Mouse (Mus musculus): ENCODE measurements around the gene Bcl3. TPM values are rescaled to one million over a fixed set of nuclear protein-coding genes. Genes with fewer than 3 reads are reported as not detected.

The Bcl3 gene
- 15.5 and 15.6 TPM in 2 replicates for polyA plus RNA-seq (2015; fragmentation: Nextera tagmentation; extraction: Ambion mirVana)

- Histone ChIP-seq H3K9ac (ENCODE audit: low read depth, low read length) (peak within 1 kb of the TSS; percentile 88), H3K36me3 (ENCODE audit: control insufficient read depth, insufficient read depth, low read length) (0 out of 2 replicates have a peak, but pooled peaks cover 2% of the 10 kb centered on the region), H3K4me3 (ENCODE audit: low read length) (peak within 1 kb of the TSS; percentile 68), H3K4me2 (ENCODE audit: low read depth, low read length) (peak within 1 kb of the TSS; percentile 85), H3K27me3 (replicated peaks; ENCODE audit: control insufficient read depth, insufficient read depth, low read length) (0 out of 2 replicates have a peak, but pooled peaks cover 3% of the 10 kb centered on the region), H3K27ac (ENCODE audit: low read length) (peak within 1 kb of the TSS; percentile 95), H3K4me1 (ENCODE audit: control insufficient read depth, insufficient read depth, low read length) (peaks cover 51% of the 10 kb centered on the region), H3K9me3 (ENCODE audit: control insufficient read depth, low read length) (no peaks in the 10 kb centered on the region)
- under 1% methylated on average over 37 of the region's 42 CpGs for WGBS
- ATAC-seq: peak; percentile 45
Observed at GRCm38 (mm10) chr7:19822604-19823058, at the start of gene Bcl3. Bcl3 (minus strand) TSS chr7:19822770.

GRCm38 (mm10) chr7:19871943-19872601 is 49.5 kb upstream of the Bcl3 start:
- H3K4me2 ChIP-seq (ENCODE audit: low read depth, low read length): no peak overlapping the region
- H3K9ac ChIP-seq (ENCODE audit: low read depth, low read length): no peak overlapping the region
- no peaks in the 10 kb centered on the region for H3K27me3 ChIP-seq (replicated peaks; ENCODE audit: control insufficient read depth, insufficient read depth, low read length)
- no peak overlapping the region for H3K27ac ChIP-seq (ENCODE audit: low read length)
- peaks cover under 1% of the 10 kb centered on the region for H3K4me1 ChIP-seq (ENCODE audit: control insufficient read depth, insufficient read depth, low read length)
- H3K9me3 ChIP-seq (ENCODE audit: control insufficient read depth, low read length): no peaks in the 10 kb centered on the region
- no peak overlapping the region for H3K4me3 ChIP-seq (ENCODE audit: low read length)
- H3K36me3 ChIP-seq (ENCODE audit: control insufficient read depth, insufficient read depth, low read length): no peaks in the 10 kb centered on the region
- WGBS: 35% methylated on average over 5 of the region's 5 CpGs
- no peak for ATAC-seq

GRCm38 (mm10) chr7:19871137-19871621 is 48.6 kb upstream of the Bcl3 start:
- Histone ChIP-seq H3K9me3 (ENCODE audit: control insufficient read depth, low read length) (no peaks in the 10 kb centered on the region), H3K27me3 (replicated peaks; ENCODE audit: control insufficient read depth, insufficient read depth, low read length) (no peaks in the 10 kb centered on the region), H3K36me3 (ENCODE audit: control insufficient read depth, insufficient read depth, low read length) (no peaks in the 10 kb centered on the region), H3K4me2 (ENCODE audit: low read depth, low read length) (no peak overlapping the region), H3K4me3 (ENCODE audit: low read length) (no peak overlapping the region), H3K27ac (ENCODE audit: low read length) (no peak overlapping the region), H3K4me1 (ENCODE audit: control insufficient read depth, insufficient read depth, low read length) (peaks cover 3% of the 10 kb centered on the region; the same call in 1 of the 2 replicates), H3K9ac (ENCODE audit: low read depth, low read length) (no peak overlapping the region)
- 59% methylated on average over 10 of the region's 10 CpGs for WGBS
- ATAC-seq: no peak

- H3K27me3 ChIP-seq (replicated peaks; ENCODE audit: control insufficient read depth, insufficient read depth, low read length): no peaks in the 10 kb centered on the region
- H3K36me3 ChIP-seq (ENCODE audit: control insufficient read depth, insufficient read depth, low read length): no peaks in the 10 kb centered on the region
- H3K4me3 ChIP-seq (ENCODE audit: low read length): no peak overlapping the region
- H3K27ac ChIP-seq (ENCODE audit: low read length): peak overlapping the region; percentile 23; the same call in 1 of the 2 replicates
- no peak overlapping the region for H3K4me2 ChIP-seq (ENCODE audit: low read depth, low read length)
- H3K4me1 ChIP-seq (ENCODE audit: control insufficient read depth, insufficient read depth, low read length): 0 out of 2 replicates have a peak, but pooled peaks cover 6% of the 10 kb centered on the region
- WGBS: 65% methylated on average over 16 of the region's 16 CpGs
- peak; percentile 62 for ATAC-seq
- no peaks in the 10 kb centered on the region for H3K9me3 ChIP-seq (ENCODE audit: control insufficient read depth, low read length)
- no peak overlapping the region for H3K9ac ChIP-seq (ENCODE audit: low read depth, low read length)
Observed at GRCm38 (mm10) chr7:19867751-19868399, 45.3 kb upstream of the Bcl3 start.

GRCm38 (mm10) chr7:19866490-19866889 is 43.9 kb upstream of the Bcl3 start:
- no peaks in the 10 kb centered on the region for H3K27me3 ChIP-seq (replicated peaks; ENCODE audit: control insufficient read depth, insufficient read depth, low read length)
- 64% methylated on average over 6 of the region's 6 CpGs for WGBS
- no peak overlapping the region for H3K4me2 ChIP-seq (ENCODE audit: low read depth, low read length)
- H3K4me1 ChIP-seq (ENCODE audit: control insufficient read depth, insufficient read depth, low read length): 0 out of 2 replicates have a peak, but pooled peaks cover 6% of the 10 kb centered on the region
- H3K4me3 ChIP-seq (ENCODE audit: low read length): no peak overlapping the region
- ATAC-seq: peak; percentile 45; the same call in 1 of the 2 replicates
- H3K9me3 ChIP-seq (ENCODE audit: control insufficient read depth, low read length): no peaks in the 10 kb centered on the region
- no peak overlapping the region for H3K9ac ChIP-seq (ENCODE audit: low read depth, low read length)
- H3K36me3 ChIP-seq (ENCODE audit: control insufficient read depth, insufficient read depth, low read length): no peaks in the 10 kb centered on the region
- H3K27ac ChIP-seq (ENCODE audit: low read length): 0 out of 2 replicates have a peak overlapping the region, but pooled peaks have one; percentile 28

GRCm38 (mm10) chr7:19865246-19866036 is 42.9 kb upstream of the Bcl3 start:
- no peaks in the 10 kb centered on the region for H3K27me3 ChIP-seq (replicated peaks; ENCODE audit: control insufficient read depth, insufficient read depth, low read length)
- no peaks in the 10 kb centered on the region for H3K36me3 ChIP-seq (ENCODE audit: control insufficient read depth, insufficient read depth, low read length)
- H3K4me2 ChIP-seq (ENCODE audit: low read depth, low read length): no peak overlapping the region
- no peak overlapping the region for H3K9ac ChIP-seq (ENCODE audit: low read depth, low read length)
- 65% methylated on average over 8 of the region's 8 CpGs for WGBS
- H3K27ac ChIP-seq (ENCODE audit: low read length): peak overlapping the region; percentile 40; the same call in 1 of the 2 replicates
- H3K4me3 ChIP-seq (ENCODE audit: low read length): no peak overlapping the region
- H3K9me3 ChIP-seq (ENCODE audit: control insufficient read depth, low read length): no peaks in the 10 kb centered on the region
- 0 out of 2 replicates have a peak, but pooled peaks cover 6% of the 10 kb centered on the region for H3K4me1 ChIP-seq (ENCODE audit: control insufficient read depth, insufficient read depth, low read length)
- peak; percentile 54 for ATAC-seq

- 55% methylated on average over 2 of the region's 2 CpGs for WGBS
- H3K4me3 ChIP-seq (ENCODE audit: low read length): no peak overlapping the region
- H3K36me3 ChIP-seq (ENCODE audit: control insufficient read depth, insufficient read depth, low read length): no peaks in the 10 kb centered on the region
- 0 out of 2 replicates have a peak, but pooled peaks cover 6% of the 10 kb centered on the region for H3K4me1 ChIP-seq (ENCODE audit: control insufficient read depth, insufficient read depth, low read length)
- H3K9me3 ChIP-seq (ENCODE audit: control insufficient read depth, low read length): no peaks in the 10 kb centered on the region
- no peaks in the 10 kb centered on the region for H3K27me3 ChIP-seq (replicated peaks; ENCODE audit: control insufficient read depth, insufficient read depth, low read length)
- no peak overlapping the region for H3K4me2 ChIP-seq (ENCODE audit: low read depth, low read length)
- H3K27ac ChIP-seq (ENCODE audit: low read length): no peak overlapping the region
- no peak for ATAC-seq
- H3K9ac ChIP-seq (ENCODE audit: low read depth, low read length): peak overlapping the region; percentile 19; the same call in 1 of the 2 replicates
Observed at GRCm38 (mm10) chr7:19864241-19864640, 41.7 kb upstream of the Bcl3 start.

- Histone ChIP-seq H3K27me3 (replicated peaks; ENCODE audit: control insufficient read depth, insufficient read depth, low read length) (0 out of 2 replicates have a peak, but pooled peaks cover 2% of the 10 kb centered on the region), H3K4me3 (ENCODE audit: low read length) (no peak within 1 kb of the TSS), H3K27ac (ENCODE audit: low read length) (no peak within 1 kb of the TSS), H3K4me2 (ENCODE audit: low read depth, low read length) (no peak within 1 kb of the TSS), H3K4me1 (ENCODE audit: control insufficient read depth, insufficient read depth, low read length) (0 out of 2 replicates have a peak, but pooled peaks cover 4% of the 10 kb centered on the region), H3K36me3 (ENCODE audit: control insufficient read depth, insufficient read depth, low read length) (no peaks in the 10 kb centered on the region), H3K9me3 (ENCODE audit: control insufficient read depth, low read length) (no peaks in the 10 kb centered on the region), H3K9ac (ENCODE audit: low read depth, low read length) (no peak within 1 kb of the TSS)
- 78% methylated on average over 9 of the region's 9 CpGs for WGBS
- ATAC-seq: no peak
Observed at GRCm38 (mm10) chr7:19861199-19861598, 38.6 kb upstream of the Bcl3 start, which contains the start of gene Ceacam16. Ceacam16 (minus strand) TSS chr7:19861299.

All from intestine, embryonic 16.5 days (tissue).